Mouse (Mus musculus) embryonic facial prominence, embryonic 12.5 days (tissue): ENCODE data around the gene Pram1. TPM values are rescaled to one million over a fixed set of nuclear protein-coding genes. Genes with fewer than 3 reads are reported as not detected.
A peak's percentile ranks its signal among the peaks of the same experiment; 100 is the strongest.
"Not testable (repeated sequence)": the region's sequence is repeated elsewhere in the genome, so short reads cannot be mapped to it uniquely, and the experiment has no call there.

Experiments
- ATAC-seq: fragments of 200-750 bp; cut with Nextera tagmentation; 2 replicates; pipeline ENCODE4 v1.8.0; 2017; ENCODE audit not compliant: insufficient number of reproducible peaks, insufficient read depth, low FRiP score, low TSS enrichment
- H3K27ac ChIP-seq: fragments of 300-500 bp; sonication (generic); 2 replicates; pipeline ENCODE4 v1.5.1; 2016; ENCODE audit warnings: mild to moderate bottlenecking
- H3K27me3 ChIP-seq: fragments of 300-500 bp; sonication (generic); 2 replicates; pipeline ENCODE4 v1.6.1; 2016; ENCODE audit warnings: mild to moderate bottlenecking, moderate library complexity
- H3K36me3 ChIP-seq: fragments of 300-500 bp; sonication (generic); 2 replicates; pipeline ENCODE4 v1.6.1; 2016; ENCODE audit warnings: mild to moderate bottlenecking
- H3K4me1 ChIP-seq: fragments of 300-500 bp; sonication (generic); 2 replicates; pipeline ENCODE4 v1.6.1; 2016
- H3K4me2 ChIP-seq: fragments of 300-500 bp; sonication (generic); replicated peaks from 2 replicates; pipeline ENCODE4 v1.6.1; 2016; ENCODE audit warnings: mild to moderate bottlenecking, moderate library complexity
- H3K4me3 ChIP-seq: fragments of 300-500 bp; sonication (generic); 2 replicates; pipeline ENCODE4 v1.5.1; 2016; ENCODE audit warnings: mild to moderate bottlenecking
- H3K9ac ChIP-seq: fragments of 300-500 bp; sonication (generic); 2 replicates; pipeline ENCODE4 v1.6.1; 2016; ENCODE audit warnings: mild to moderate bottlenecking, moderate library complexity
- H3K9me3 ChIP-seq: fragments of 300-500 bp; sonication (generic); 2 replicates; pipeline ENCODE4 v1.6.1; 2016; ENCODE audit warnings: mild to moderate bottlenecking, moderate library complexity
- WGBS: fragments of 180-500 bp; shearing (Covaris S2); methylation state at CpG from one replicate; pipeline ENCODE4 v1.1.7; 2016; 5-methylcytosine and 5-hydroxymethylcytosine counted together
- polyA plus RNA-seq: library from polyadenylated mRNA; unstranded; fragments of >200 nt; fragmentation: Nextera tagmentation; extraction: Ambion mirVana; gene quantifications from 2 replicates; pipeline ENCODE4 v1.2.1, GENCODE M21; 2016

Gene Pram1
- 0.50 and 1.1 TPM in 2 replicates for polyA plus RNA-seq

- Histone ChIP-seq H3K9ac (no peak within 1 kb of the TSS), H3K27ac (no peak within 1 kb of the TSS), H3K9me3 (no peaks in the 10 kb centered on the region), H3K36me3 (peaks cover 32% of the 10 kb centered on the region), H3K27me3 (no peaks in the 10 kb centered on the region), H3K4me3 (no peak within 1 kb of the TSS), H3K4me1 (no peaks in the 10 kb centered on the region), H3K4me2 (no peak within 1 kb of the TSS)
- 81% methylated on average over 4 of the region's 4 CpGs for whole genome bisulfite sequencing
- ATAC-seq, result no peak
Measured at GRCm38 (mm10) chr17:33637516-33638276, at the start of gene Pram1. Gene Pram1, plus strand, starts transcription at chr17:33638056.

- no peak for ATAC-seq
- H3K9ac ChIP-seq, result no peak overlapping the region
- H3K27ac ChIP-seq, result no peak overlapping the region
Measured at GRCm38 (mm10) chr17:33597271-33597670, 40.6 kb upstream of the Pram1 start.

GRCm38 (mm10) chr17:33598506-33598905 is 39.4 kb upstream of the Pram1 start:
- H3K27ac ChIP-seq, result no peak overlapping the region
- H3K4me3 ChIP-seq, result no peak overlapping the region
- no peaks in the 10 kb centered on the region for H3K4me1 ChIP-seq
- H3K27me3 ChIP-seq, result no peaks in the 10 kb centered on the region
- ATAC-seq, result no peak
- no peak overlapping the region for H3K9ac ChIP-seq
- 95% methylated on average over 5 of the region's 5 CpGs for WGBS
- no peaks in the 10 kb centered on the region for H3K36me3 ChIP-seq
- no peaks in the 10 kb centered on the region for H3K9me3 ChIP-seq
- H3K4me2 ChIP-seq, result no peak overlapping the region

More at GRCm38 (mm10) chr17:33597271-33597670, 40.6 kb upstream of the Pram1 start:
- no peaks in the 10 kb centered on the region for H3K27me3 ChIP-seq
- no peak overlapping the region for H3K4me2 ChIP-seq
- no peaks in the 10 kb centered on the region for H3K36me3 ChIP-seq
- H3K9me3 ChIP-seq, result no peaks in the 10 kb centered on the region
- H3K4me1 ChIP-seq, result no peaks in the 10 kb centered on the region
- no peak overlapping the region for H3K4me3 ChIP-seq

- no peaks in the 10 kb centered on the region for H3K27me3 ChIP-seq
- no peak overlapping the region for H3K9ac ChIP-seq
- H3K9me3 ChIP-seq, result no peaks in the 10 kb centered on the region
- H3K36me3 ChIP-seq, result no peaks in the 10 kb centered on the region
- H3K4me2 ChIP-seq, result no peak overlapping the region
- WGBS, result 91% methylated on average over 8 of the region's 8 CpGs
- no peaks in the 10 kb centered on the region for H3K4me1 ChIP-seq
- no peak overlapping the region for H3K27ac ChIP-seq
- ATAC-seq, result no peak
- H3K4me3 ChIP-seq, result no peak overlapping the region
Measured at GRCm38 (mm10) chr17:33599836-33600475, 37.9 kb upstream of the Pram1 start.

GRCm38 (mm10) chr17:33600831-33601230 is 37.0 kb upstream of the Pram1 start:
- Histone ChIP-seq H3K27me3 (no peaks in the 10 kb centered on the region), H3K4me1 (no peaks in the 10 kb centered on the region), H3K4me2 (no peak overlapping the region), H3K27ac (no peak overlapping the region), H3K9ac (no peak overlapping the region), H3K4me3 (no peak overlapping the region), H3K36me3 (no peaks in the 10 kb centered on the region), H3K9me3 (no peaks in the 10 kb centered on the region)
- 75% methylated on average over 3 of the region's 3 CpGs for WGBS
- no peak for ATAC-seq

GRCm38 (mm10) chr17:33601947-33602346 is 35.9 kb upstream of the Pram1 start:
- WGBS, result 86% methylated on average over 12 of the region's 12 CpGs
- Histone ChIP-seq H3K4me1 (no peaks in the 10 kb centered on the region), H3K4me3 (no peak overlapping the region), H3K9me3 (no peaks in the 10 kb centered on the region), H3K27ac (no peak overlapping the region), H3K36me3 (no peaks in the 10 kb centered on the region), H3K27me3 (no peaks in the 10 kb centered on the region), H3K9ac (no peak overlapping the region), H3K4me2 (no peak overlapping the region)
- no peak for ATAC-seq

GRCm38 (mm10) chr17:33607273-33607672 is 30.6 kb upstream of the Pram1 start:
- H3K27me3 ChIP-seq, result no peaks in the 10 kb centered on the region
- H3K4me1 ChIP-seq, result no peaks in the 10 kb centered on the region
- H3K4me3 ChIP-seq, result no peak overlapping the region
- 76% methylated on average over 2 of the region's 2 CpGs for WGBS
- no peaks in the 10 kb centered on the region for H3K9me3 ChIP-seq
- no peak for ATAC-seq
- H3K9ac ChIP-seq, result no peak overlapping the region
- H3K36me3 ChIP-seq, result no peaks in the 10 kb centered on the region
- no peak overlapping the region for H3K4me2 ChIP-seq
- no peak overlapping the region for H3K27ac ChIP-seq

- ATAC-seq, result no peak
- Histone ChIP-seq H3K36me3 (no peaks in the 10 kb centered on the region), H3K9me3 (no peaks in the 10 kb centered on the region), H3K4me3 (no peak overlapping the region), H3K4me1 (no peaks in the 10 kb centered on the region), H3K27ac (no peak overlapping the region), H3K27me3 (no peaks in the 10 kb centered on the region), H3K9ac (no peak overlapping the region), H3K4me2 (no peak overlapping the region)
- 84% methylated on average over 7 of the region's 7 CpGs for WGBS
Measured at GRCm38 (mm10) chr17:33610548-33610947, 27.3 kb upstream of the Pram1 start.

GRCm38 (mm10) chr17:33613726-33614125 is 24.1 kb upstream of the Pram1 start:
- H3K4me3 ChIP-seq, ATAC-seq: not testable (repeated sequence)
- WGBS, result 81% methylated on average over 5 of the region's 5 CpGs

GRCm38 (mm10) chr17:33627281-33627680 is 10.6 kb upstream of the Pram1 start:
- Histone ChIP-seq H3K27me3 (no peaks in the 10 kb centered on the region), H3K27ac (no peak overlapping the region), H3K4me2 (no peak overlapping the region), H3K9ac (no peak overlapping the region), H3K9me3 (no peaks in the 10 kb centered on the region), H3K36me3 (peaks cover 22% of the 10 kb centered on the region), H3K4me3 (no peak overlapping the region), H3K4me1 (peaks cover 17% of the 10 kb centered on the region)
- no peak for ATAC-seq
- WGBS, result 92% methylated on average over 3 of the region's 3 CpGs

More at GRCm38 (mm10) chr17:33613726-33614125, 24.1 kb upstream of the Pram1 start:
- H3K9me3 ChIP-seq, H3K36me3 ChIP-seq, H3K27me3 ChIP-seq, H3K27ac ChIP-seq, H3K4me1 ChIP-seq, H3K9ac ChIP-seq, H3K4me2 ChIP-seq: not testable (repeated sequence)

GRCm38 (mm10) chr17:33628621-33629486 is 9.0 kb upstream of the Pram1 start, which contains the start of gene Zfp414:
Gene Zfp414, plus strand, starts transcription at chr17:33629090.
- WGBS, result 3% methylated on average over 34 of the region's 35 CpGs
- no peaks in the 10 kb centered on the region for H3K9me3 ChIP-seq
- ATAC-seq, result peak; percentile 90

More at GRCm38 (mm10) chr17:33628621-33629486, 9.0 kb upstream of the Pram1 start, which contains the start of gene Zfp414:
- peak within 1 kb of the TSS; percentile 58 for H3K4me2 ChIP-seq
- H3K36me3 ChIP-seq, result peaks cover 22% of the 10 kb centered on the region
- H3K4me3 ChIP-seq, result peak within 1 kb of the TSS; percentile 51
- peak within 1 kb of the TSS; percentile 59 for H3K9ac ChIP-seq
- H3K27me3 ChIP-seq, result no peaks in the 10 kb centered on the region
- peak within 1 kb of the TSS; percentile 96 for H3K27ac ChIP-seq
- peaks cover 17% of the 10 kb centered on the region for H3K4me1 ChIP-seq
